Comparison of ENCODE assay signal across 33 mouse cellular contexts in genomic region chr11:55356846-55357245, GRCm38 (mm10). TPM values are rescaled to one million over a fixed set of nuclear protein-coding genes. Genes with fewer than 3 reads are reported as not detected.
DNase-seq lines count a peak whose midpoint lies in the region; ATAC-seq lines count a peak whose summit lies in the region.
"Had no signal": no experiment of that assay in that cellular context is flagged by ENCODE, and none has a peak within 500 bp of the region (broad histone marks: within the 10 kb centered on the region; RNA-seq: fewer than 3 reads in every experiment).

No protein-coding gene starts in this region.

- H3K9me3 ChIP-seq in forebrain, embryonic 15.5 days, result no peaks in the 10 kb centered on the region
- H3K9me3 ChIP-seq: G1E; heart, embryonic 15.5 days; hindbrain, embryonic 12.5 days; intestine, embryonic 15.5 days; midbrain, embryonic 10.5 days; midbrain, embryonic 15.5 days; neural tube, embryonic 12.5 days had no signal

- H3K36me3 ChIP-seq in forebrain, embryonic 15.5 days, result no peaks in the 10 kb centered on the region
- H3K36me3 ChIP-seq: G1E; heart, embryonic 15.5 days; hindbrain, embryonic 12.5 days; intestine, embryonic 15.5 days; midbrain, embryonic 10.5 days; midbrain, embryonic 15.5 days; neural tube, embryonic 12.5 days had no signal

- 96% methylated on average over 2 of the region's 2 CpGs for WGBS in forebrain, embryonic 15.5 days

- no peak overlapping the region for H3K9ac ChIP-seq in forebrain, embryonic 15.5 days (replicated peaks)
- H3K9ac ChIP-seq: heart, embryonic 15.5 days; hindbrain, embryonic 12.5 days; intestine, embryonic 15.5 days; liver, embryonic 14.5 days; lung, embryonic 14.5 days; midbrain, embryonic 15.5 days; neural tube, embryonic 12.5 days had no signal

- no peak for ATAC-seq in monocyte, adult 5-6 weeks (replicated peaks; ENCODE audit: insufficient number of reproducible peaks, low FRiP score, low TSS enrichment, poor library complexity, severe bottlenecking)
- ATAC-seq in forebrain, embryonic 15.5 days (replicated peaks), result no peak
- ATAC-seq: hindbrain, postnatal 0 days; intestine, embryonic 15.5 days; midbrain, embryonic 15.5 days; Patski had no signal

- no peak overlapping the region for H3K27ac ChIP-seq in forebrain, embryonic 15.5 days (replicated peaks)
- H3K27ac ChIP-seq: heart, embryonic 15.5 days; hindbrain, embryonic 12.5 days; hindbrain, postnatal 0 days; intestine, embryonic 15.5 days; layer of hippocampus, adult 2 months; liver, embryonic 14.5 days; midbrain, embryonic 10.5 days; midbrain, embryonic 15.5 days; neural tube, embryonic 12.5 days had no signal

- H3K4me2 ChIP-seq in forebrain, embryonic 15.5 days (replicated peaks), result no peak overlapping the region
- H3K4me2 ChIP-seq: heart, embryonic 15.5 days; hindbrain, embryonic 12.5 days; intestine, embryonic 15.5 days; lung, embryonic 14.5 days; midbrain, embryonic 15.5 days; neural tube, embryonic 12.5 days had no signal

- H3K4me3 ChIP-seq in forebrain, embryonic 15.5 days, result no peak overlapping the region
- H3K4me3 ChIP-seq: erythroblast, embryonic 14.5 days; heart, embryonic 15.5 days; hindbrain, embryonic 12.5 days; intestine, embryonic 15.5 days; layer of hippocampus, adult 2 months; midbrain, embryonic 10.5 days; midbrain, embryonic 15.5 days; neural tube, embryonic 12.5 days had no signal

- H3K27me3 ChIP-seq in forebrain, embryonic 15.5 days, result no peaks in the 10 kb centered on the region
- H3K27me3 ChIP-seq: heart, embryonic 15.5 days; hindbrain, embryonic 12.5 days; intestine, embryonic 15.5 days; midbrain, embryonic 15.5 days; neural tube, embryonic 12.5 days; Patski had no signal

- H3K4me1 ChIP-seq in forebrain, embryonic 15.5 days, result no peaks in the 10 kb centered on the region
- H3K4me1 ChIP-seq: hindbrain, embryonic 12.5 days; intestine, embryonic 15.5 days; midbrain, embryonic 15.5 days; neural tube, embryonic 12.5 days had no signal

- DNase-seq in adrenal gland, adult 2 months, result peak; percentile 38
- DNase-seq in adrenal gland, adult 18-20 months (ENCODE audit: low spot score in 2 of 2), result no peak
- peak; percentile 98 for DNase-seq in brain, adult 2 months (ENCODE audit: low read depth, low spot score)
- DNase-seq in cerebellum, adult 8-10 months, result peak; percentile 96
- DNase-seq in cerebellum, postnatal 25 days, result peak; percentile 98
- DNase-seq in layer of hippocampus, postnatal 10 days (ENCODE audit: low spot score in 2 of 2), result no peak
- DNase-seq: gastrocnemius, postnatal 14 days; heart, postnatal 36 days; kidney, adult 2 months; kidney, postnatal 36 days; liver; lung, embryonic 14.5 days; right cerebral cortex, adult 18-20 months; right cerebral cortex, postnatal 4 days; thymus, adult 2 months; thymus, postnatal 36 days had no signal

RNA-seq across cellular contexts. Expression of gene Fat2, which starts 20.5 kb away (rescaled TPM):
- under 1 TPM; 0.10 to 0.14 TPM for total RNA-seq in adrenal gland, adult 2 months (2021)
- polyA plus RNA-seq in adrenal gland, adult 2 months (2012; rRNA removed), result 0.01 TPM in 1 of 2 replicates, not detected in the other
- under 1 TPM; 0.06 to 0.13 TPM for total RNA-seq in adrenal gland, adult 18-20 months (2021)
- total RNA-seq in layer of hippocampus, postnatal 10 days (2021), result under 1 TPM; 0.38 to 0.43 TPM
- not detected in 3 replicates for total RNA-seq in monocyte, adult 5-6 weeks (2017)
- 0.03 TPM in 2 replicates for polyA plus RNA-seq in forebrain, embryonic 15.5 days (2015; fragmentation: Nextera tagmentation; extraction: Ambion mirVana)
- total RNA-seq: common myeloid progenitor, adult 5-6 weeks; granulocyte monocyte progenitor cell, adult 5-6 weeks; megakaryocyte progenitor cell, adult 5-6 weeks had no signal
- polyA plus RNA-seq: erythroblast, embryonic 14.5 days; G1E had no signal

Comparison
In these comparisons a context has a peak if more than half of its experiments do, and no peak if none do; other contexts are left out.
1. DNase-seq: peak in adrenal gland, adult 2 months (single experiment), brain, adult 2 months (single experiment), cerebellum, adult 8-10 months (single experiment) and cerebellum, postnatal 25 days (2 of 2); none in adrenal gland, adult 18-20 months (0 of 2) and layer of hippocampus, postnatal 10 days (0 of 2).